Mouse (Mus musculus): Measurements from ENCODE around the gene Otof. TPM values are rescaled to one million over a fixed set of nuclear protein-coding genes. Genes with fewer than 3 reads are reported as not detected.

Otof gene
- total RNA-seq, 2 experiments from 2014 or later = 0.08 TPM; not detected in 1

- no peak for ATAC-seq (replicated peaks; ENCODE audit: poor library complexity)
Measured at GRCm38 (mm10) chr5:30427406-30427805, 34.3 kb downstream of the Otof start.

GRCm38 (mm10) chr5:30423572-30424244 lies 38.0 kb downstream of the Otof start:
- ATAC-seq (replicated peaks; ENCODE audit: poor library complexity) = peak; percentile 72

GRCm38 (mm10) chr5:30423121-30423520 lies 38.6 kb downstream of the Otof start:
- no peak for ATAC-seq (replicated peaks; ENCODE audit: poor library complexity)

- no peak for ATAC-seq (replicated peaks; ENCODE audit: poor library complexity)
Measured at GRCm38 (mm10) chr5:30416665-30417064, 45.1 kb downstream of the Otof start.

GRCm38 (mm10) chr5:30415876-30416275 lies 45.9 kb downstream of the Otof start:
- ATAC-seq (replicated peaks; ENCODE audit: poor library complexity) = no peak

- ATAC-seq (replicated peaks; ENCODE audit: poor library complexity) = no peak
Measured at GRCm38 (mm10) chr5:30415381-30415780, 46.4 kb downstream of the Otof start.

GRCm38 (mm10) chr5:30411524-30411923 lies 50.2 kb downstream of the Otof start:
- no peak for ATAC-seq (replicated peaks; ENCODE audit: poor library complexity)

GRCm38 (mm10) chr5:30406876-30407275 lies 54.9 kb downstream of the Otof start:
- no peak for ATAC-seq (replicated peaks; ENCODE audit: poor library complexity)

GRCm38 (mm10) chr5:30401165-30401564 lies 60.6 kb downstream of the Otof start:
- no peak for ATAC-seq (replicated peaks; ENCODE audit: poor library complexity)

- ATAC-seq (replicated peaks; ENCODE audit: poor library complexity) = no peak
Measured at GRCm38 (mm10) chr5:30400521-30400920, 61.2 kb downstream of the Otof start.

GRCm38 (mm10) chr5:30391473-30391872 lies 70.3 kb downstream of the Otof start:
- ATAC-seq (replicated peaks; ENCODE audit: poor library complexity) = peak; percentile 76

GRCm38 (mm10) chr5:30389836-30390235 lies 71.9 kb downstream of the Otof start:
- ATAC-seq (replicated peaks; ENCODE audit: poor library complexity) = no peak

- ATAC-seq (replicated peaks; ENCODE audit: poor library complexity) = no peak
Measured at GRCm38 (mm10) chr5:30387726-30388125, 74.0 kb downstream of the Otof start.

- ATAC-seq (replicated peaks; ENCODE audit: poor library complexity) = no peak
Measured at GRCm38 (mm10) chr5:30382876-30383275, 78.9 kb downstream of the Otof start.

GRCm38 (mm10) chr5:30369426-30369825 lies 92.3 kb downstream of the Otof start:
- ATAC-seq (replicated peaks; ENCODE audit: poor library complexity) = peak; percentile 92

- ATAC-seq (replicated peaks; ENCODE audit: poor library complexity) = no peak
Measured at GRCm38 (mm10) chr5:30367405-30367804, 94.3 kb downstream of the Otof start.

- ATAC-seq (replicated peaks; ENCODE audit: poor library complexity) = no peak
Measured at GRCm38 (mm10) chr5:30358436-30359099, 103.2 kb downstream of the Otof start.

GRCm38 (mm10) chr5:30356647-30357046 lies 105.1 kb downstream of the Otof start:
- ATAC-seq (replicated peaks; ENCODE audit: poor library complexity) = no peak

GRCm38 (mm10) chr5:30355559-30356159 lies 106.1 kb downstream of the Otof start:
- ATAC-seq (replicated peaks; ENCODE audit: poor library complexity) = no peak

GRCm38 (mm10) chr5:30355114-30355513 lies 106.6 kb downstream of the Otof start:
- ATAC-seq (replicated peaks; ENCODE audit: poor library complexity) = no peak

- ATAC-seq (replicated peaks; ENCODE audit: poor library complexity) = no peak
Measured at GRCm38 (mm10) chr5:30353605-30354004, 108.1 kb downstream of the Otof start.

- ATAC-seq (replicated peaks; ENCODE audit: poor library complexity) = peak; percentile 54
Measured at GRCm38 (mm10) chr5:30343886-30344285, 117.8 kb downstream of the Otof start.

Data from megakaryocyte progenitor cell, adult 5-6 weeks (primary cell).